Mouse (Mus musculus): ENCODE data around the gene 2410004B18Rik. TPM values are rescaled to one million over a fixed set of nuclear protein-coding genes. Genes with fewer than 3 reads are reported as not detected.

2410004B18Rik gene
- polyA plus RNA-seq, 1 experiment from 2014 or later, result 47.1 TPM

DNA sequence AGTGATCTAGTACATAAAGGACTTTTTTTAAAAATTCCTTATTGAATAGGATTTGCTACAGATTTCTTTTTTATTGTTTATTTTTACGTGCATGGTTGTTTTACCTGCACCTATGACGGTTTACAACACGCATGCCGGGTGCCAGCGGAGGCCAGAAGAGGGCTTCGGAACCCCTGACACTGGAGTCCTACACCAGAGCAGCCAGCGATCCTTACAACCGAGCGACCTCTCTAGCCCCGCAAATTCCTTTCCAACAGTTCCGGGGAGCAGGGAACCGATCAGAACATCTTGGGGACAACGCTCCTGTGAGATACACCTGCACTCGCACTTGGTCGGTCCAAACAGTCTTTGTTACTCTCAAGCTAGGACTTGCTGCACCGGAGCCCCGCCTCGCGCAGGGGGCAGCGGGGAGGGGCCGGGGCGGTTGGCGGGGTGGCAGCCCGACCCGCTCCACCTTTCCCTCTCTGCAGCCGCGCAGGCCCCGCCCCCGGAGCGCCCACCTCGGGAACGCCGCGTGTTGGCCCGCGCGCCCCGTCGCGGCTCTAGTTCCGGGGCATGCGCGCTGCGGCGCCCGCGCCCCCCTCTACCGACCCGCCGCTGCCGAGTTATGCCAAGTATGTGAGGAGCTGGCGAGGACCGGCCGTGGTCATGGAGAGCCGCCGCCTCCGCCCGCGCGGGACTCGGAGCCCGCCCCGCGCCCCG, 49.6 kb downstream of the 2410004B18Rik start, which contains the start of gene Syde2:
TSS of gene Syde2 (plus strand) at position 603 of the 702 bp plus-strand sequence.
- H3K4me2 ChIP-seq, result peak within 1 kb of the TSS; percentile 74
- WGBS (ENCODE audit: insufficient replicate concordance), result under 1% methylated on average over 65 of the region's 65 CpGs

DNA sequence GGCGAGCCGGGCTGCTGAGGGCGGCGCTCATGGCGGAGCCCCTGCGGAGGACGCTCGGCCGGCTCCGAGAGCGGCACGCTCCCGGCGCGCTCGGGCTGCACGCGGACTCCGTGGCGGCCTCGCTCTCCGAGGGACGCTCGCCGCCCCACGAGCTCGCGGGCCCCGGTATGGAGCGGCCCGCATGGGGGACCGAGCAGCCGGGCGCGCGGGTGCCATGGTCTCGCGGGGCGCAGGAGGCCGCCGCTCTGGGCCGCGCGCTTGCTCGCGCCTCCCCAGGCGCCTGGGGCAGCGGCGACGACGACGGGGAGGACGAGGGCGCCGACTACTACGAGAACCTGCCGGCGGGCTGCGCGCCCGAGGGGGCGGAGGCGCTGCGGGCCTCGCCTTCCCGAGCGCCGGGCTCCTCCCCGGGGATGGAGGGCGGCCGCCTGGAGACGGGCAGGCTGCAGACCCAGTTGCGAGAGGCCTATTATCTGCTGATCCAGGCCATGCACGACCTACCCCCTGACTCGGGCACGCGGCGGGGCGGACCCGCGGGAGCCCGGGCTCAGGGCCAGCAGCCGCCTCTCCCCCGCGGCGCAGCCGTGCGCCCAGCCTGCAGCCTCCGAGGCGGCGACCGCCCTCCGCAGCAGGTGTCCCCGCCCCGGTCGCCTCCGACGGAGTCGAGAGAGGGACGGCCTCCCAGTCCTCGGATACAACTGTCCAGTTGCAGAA, 50.3 kb downstream of the 2410004B18Rik start:
- no peaks in the 10 kb centered on the region for H3K9me3 ChIP-seq (replicated peaks; ENCODE audit: control insufficient read depth, low read length)
- H3K36me3 ChIP-seq (ENCODE audit: control insufficient read depth, insufficient read depth, low read length), result peaks cover 3% of the 10 kb centered on the region; the same call in 1 of the 2 replicates
- H3K4me2 ChIP-seq, result peak overlapping the region; percentile 74
- peak; percentile 82 for ATAC-seq (replicated peaks; ENCODE audit: insufficient number of reproducible peaks, low FRiP score, low TSS enrichment)
- peak overlapping the region; percentile 99 for H3K27ac ChIP-seq (ENCODE audit: low read depth, low read length)
- no peaks in the 10 kb centered on the region for H3K27me3 ChIP-seq (ENCODE audit: control insufficient read depth, insufficient read depth, low read length)
- peak overlapping the region; percentile 72 for H3K4me3 ChIP-seq (ENCODE audit: low read depth, low read length)
- H3K9ac ChIP-seq (ENCODE audit: low read depth, low read length), result peak overlapping the region; percentile 96
- under 1% methylated on average over 92 of the region's 101 CpGs for WGBS (ENCODE audit: insufficient replicate concordance)
- H3K4me1 ChIP-seq (ENCODE audit: control insufficient read depth, insufficient read depth, low read length), result peaks cover 17% of the 10 kb centered on the region

More for the DNA sequence above, 49.6 kb downstream of the 2410004B18Rik start, which contains the start of gene Syde2:
- H3K4me1 ChIP-seq (ENCODE audit: control insufficient read depth, insufficient read depth, low read length), result peaks cover 13% of the 10 kb centered on the region
- peak; percentile 81 for ATAC-seq (replicated peaks; ENCODE audit: insufficient number of reproducible peaks, low FRiP score, low TSS enrichment)
- peak within 1 kb of the TSS; percentile 99 for H3K27ac ChIP-seq (ENCODE audit: low read depth, low read length)
- no peaks in the 10 kb centered on the region for H3K27me3 ChIP-seq (ENCODE audit: control insufficient read depth, insufficient read depth, low read length)
- H3K4me3 ChIP-seq (ENCODE audit: low read depth, low read length), result peak within 1 kb of the TSS; percentile 72
- peaks cover 3% of the 10 kb centered on the region; the same call in 1 of the 2 replicates for H3K36me3 ChIP-seq (ENCODE audit: control insufficient read depth, insufficient read depth, low read length)
- H3K9me3 ChIP-seq (replicated peaks; ENCODE audit: control insufficient read depth, low read length), result no peaks in the 10 kb centered on the region
- H3K9ac ChIP-seq (ENCODE audit: low read depth, low read length), result peak within 1 kb of the TSS; percentile 96

DNA sequence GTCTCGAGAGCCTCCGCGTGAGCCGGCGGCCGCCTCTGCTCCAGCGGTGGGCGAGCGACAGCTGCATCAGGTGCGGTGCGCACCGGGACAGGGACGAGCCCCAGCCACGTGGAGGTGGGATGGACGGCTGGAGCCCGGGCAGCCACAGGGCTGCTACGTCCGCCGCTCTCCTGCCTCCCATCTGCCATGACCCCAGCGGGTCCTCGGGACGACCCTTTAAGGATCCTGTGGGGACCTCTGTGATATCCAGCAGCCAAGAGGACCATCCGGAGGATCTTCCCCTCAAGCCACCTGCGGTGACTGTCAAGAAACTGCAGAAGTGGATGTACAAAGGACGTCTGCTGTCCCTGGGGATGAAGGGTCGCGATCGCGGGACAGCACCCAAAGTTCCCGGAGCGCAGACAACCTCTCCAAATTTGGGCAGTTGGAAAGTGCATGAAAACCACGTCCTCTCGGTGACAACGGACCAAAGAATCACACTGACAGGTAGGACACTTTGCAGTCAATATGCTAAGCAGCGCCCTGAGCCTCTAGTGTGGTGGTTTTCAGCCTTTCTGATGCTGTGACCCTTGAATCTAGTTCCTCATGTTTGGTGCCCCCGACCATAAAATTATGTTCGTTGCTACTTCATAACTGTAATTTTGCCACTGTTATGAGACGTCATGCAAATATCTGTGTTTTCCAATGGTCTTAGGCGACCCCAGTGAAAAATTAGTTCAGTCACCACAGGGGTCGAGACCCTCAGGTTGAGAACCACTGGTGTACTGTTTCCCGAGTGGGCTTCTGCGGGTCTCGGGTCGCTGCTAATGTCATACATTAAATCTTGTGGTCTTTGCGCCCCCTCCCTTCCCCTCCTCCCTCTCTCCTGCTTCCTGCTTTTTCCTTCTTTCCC, 51.1 kb downstream of the 2410004B18Rik start:
- ATAC-seq (replicated peaks; ENCODE audit: insufficient number of reproducible peaks, low FRiP score, low TSS enrichment), result peak; percentile 46
- under 1% methylated on average over 45 of the region's 45 CpGs for WGBS (ENCODE audit: insufficient replicate concordance)
- Histone ChIP-seq H3K27ac (ENCODE audit: low read depth, low read length) (peak overlapping the region; percentile 99), H3K4me1 (ENCODE audit: control insufficient read depth, insufficient read depth, low read length) (peaks cover 17% of the 10 kb centered on the region), H3K9me3 (replicated peaks; ENCODE audit: control insufficient read depth, low read length) (no peaks in the 10 kb centered on the region), H3K27me3 (ENCODE audit: control insufficient read depth, insufficient read depth, low read length) (no peaks in the 10 kb centered on the region), H3K4me3 (ENCODE audit: low read depth, low read length) (peak overlapping the region; percentile 72), H3K36me3 (ENCODE audit: control insufficient read depth, insufficient read depth, low read length) (peaks cover 4% of the 10 kb centered on the region; the same call in 1 of the 2 replicates), H3K9ac (ENCODE audit: low read depth, low read length) (peak overlapping the region; percentile 96), H3K4me2 (peak overlapping the region; percentile 74)

DNA sequence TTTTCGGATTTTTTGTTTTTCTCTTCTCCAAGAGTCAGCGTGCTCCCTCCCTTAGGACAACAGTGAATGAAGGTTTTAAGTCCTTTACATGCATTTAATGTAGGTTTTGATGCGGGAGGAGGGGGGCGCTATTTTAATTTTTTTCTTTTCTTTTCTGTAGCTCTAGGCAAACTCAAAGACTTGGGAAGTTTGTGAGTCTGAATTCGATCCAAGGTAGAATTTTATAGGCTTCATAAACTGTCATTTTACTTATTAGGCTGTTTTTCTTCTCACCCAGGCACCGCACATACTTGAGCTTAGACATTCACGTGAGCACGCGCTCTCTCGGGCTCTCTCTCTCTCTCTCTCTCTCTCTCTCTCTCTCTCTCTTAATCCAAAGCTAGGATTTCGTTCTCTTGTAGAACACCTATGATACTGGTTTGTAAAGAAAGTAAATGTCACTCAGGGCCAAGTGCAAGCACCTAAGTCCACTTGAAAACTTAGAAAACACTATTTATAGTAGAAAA, 51.8 kb downstream of the 2410004B18Rik start:
- H3K4me3 ChIP-seq (ENCODE audit: low read depth, low read length), result peak overlapping the region; percentile 72
- WGBS (ENCODE audit: insufficient replicate concordance), result 3% methylated on average over 11 of the region's 11 CpGs
- ATAC-seq (replicated peaks; ENCODE audit: insufficient number of reproducible peaks, low FRiP score, low TSS enrichment), result no peak
- H3K27me3 ChIP-seq (ENCODE audit: control insufficient read depth, insufficient read depth, low read length), result no peaks in the 10 kb centered on the region
- peak overlapping the region; percentile 96 for H3K9ac ChIP-seq (ENCODE audit: low read depth, low read length)
- H3K36me3 ChIP-seq (ENCODE audit: control insufficient read depth, insufficient read depth, low read length), result peaks cover 4% of the 10 kb centered on the region; the same call in 1 of the 2 replicates
- H3K4me2 ChIP-seq, result peak overlapping the region; percentile 74
- peaks cover 17% of the 10 kb centered on the region for H3K4me1 ChIP-seq (ENCODE audit: control insufficient read depth, insufficient read depth, low read length)
- no peaks in the 10 kb centered on the region for H3K9me3 ChIP-seq (replicated peaks; ENCODE audit: control insufficient read depth, low read length)
- H3K27ac ChIP-seq (ENCODE audit: low read depth, low read length), result no peak overlapping the region; the same call in 1 of the 2 replicates

DNA sequence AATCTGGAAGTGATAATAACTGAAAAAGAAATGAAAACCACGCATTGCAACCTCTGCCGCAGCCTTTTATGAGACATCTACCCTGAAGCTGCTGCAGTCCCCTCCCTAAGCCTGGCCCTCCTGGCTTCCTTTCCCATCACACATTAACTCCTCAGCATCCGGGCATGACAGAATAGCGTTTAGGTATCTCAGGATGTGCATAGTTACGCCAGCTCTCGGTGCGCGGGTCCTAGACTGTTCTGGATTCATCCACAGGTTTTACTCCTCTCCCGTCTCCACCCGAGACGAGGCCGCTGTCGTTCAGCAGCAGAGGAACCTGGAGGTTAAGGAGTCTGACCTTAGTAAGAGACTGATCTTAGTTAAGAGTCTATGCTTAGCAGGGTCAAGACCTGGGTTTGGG, 53.3 kb downstream of the 2410004B18Rik start:
- H3K9me3 ChIP-seq (replicated peaks; ENCODE audit: control insufficient read depth, low read length), result no peaks in the 10 kb centered on the region
- no peaks in the 10 kb centered on the region for H3K27me3 ChIP-seq (ENCODE audit: control insufficient read depth, insufficient read depth, low read length)
- WGBS (ENCODE audit: insufficient replicate concordance), result 63% methylated on average over 13 of the region's 13 CpGs
- H3K4me1 ChIP-seq (ENCODE audit: control insufficient read depth, insufficient read depth, low read length), result peaks cover 17% of the 10 kb centered on the region
- H3K27ac ChIP-seq (ENCODE audit: low read depth, low read length), result no peak overlapping the region
- H3K4me3 ChIP-seq (ENCODE audit: low read depth, low read length), result peak overlapping the region; percentile 28
- H3K4me2 ChIP-seq, result peak overlapping the region; percentile 57
- no peak for ATAC-seq (replicated peaks; ENCODE audit: insufficient number of reproducible peaks, low FRiP score, low TSS enrichment)
- H3K36me3 ChIP-seq (ENCODE audit: control insufficient read depth, insufficient read depth, low read length), result peaks cover 4% of the 10 kb centered on the region; the same call in 1 of the 2 replicates
- H3K9ac ChIP-seq (ENCODE audit: low read depth, low read length), result no peak overlapping the region

DNA sequence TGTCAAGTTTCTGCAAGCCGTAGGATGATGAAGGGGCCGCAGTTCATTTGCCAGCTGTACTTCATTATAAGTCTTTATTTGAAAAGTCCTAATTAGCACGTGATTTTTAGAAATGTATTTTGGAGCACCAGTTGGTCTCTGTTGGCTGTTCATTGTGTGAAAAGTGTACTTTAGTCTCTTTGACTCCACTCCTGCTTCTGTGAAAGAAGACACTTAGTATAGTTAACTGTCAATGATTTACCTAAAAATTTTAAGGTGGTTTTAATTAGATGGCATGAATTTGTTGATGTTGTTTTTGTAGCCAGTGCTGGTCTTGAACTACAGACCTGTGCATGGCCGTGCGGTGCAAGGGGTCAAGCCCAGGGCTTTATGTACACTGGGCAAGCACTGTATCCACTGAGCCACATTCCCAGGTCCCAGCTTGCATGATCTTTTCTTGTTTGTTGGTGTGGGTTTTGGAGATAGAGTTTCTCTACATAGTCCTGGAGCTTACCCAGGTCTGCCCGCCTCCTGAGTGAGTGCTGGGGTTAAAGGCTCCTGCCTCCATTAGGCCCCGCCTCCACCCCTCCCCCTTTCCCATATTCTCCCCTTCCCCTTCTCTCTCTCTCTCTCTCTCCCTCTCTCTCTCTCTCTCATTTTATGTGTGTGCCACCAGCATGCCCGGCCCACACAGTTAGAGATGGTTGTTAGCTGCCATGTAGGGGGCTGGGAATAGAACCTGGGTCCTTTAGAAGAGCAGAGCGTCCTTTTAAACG, 54.3 kb downstream of the 2410004B18Rik start:
- Histone ChIP-seq H3K9ac (ENCODE audit: low read depth, low read length) (no peak overlapping the region), H3K4me1 (ENCODE audit: control insufficient read depth, insufficient read depth, low read length) (peaks cover 12% of the 10 kb centered on the region), H3K36me3 (ENCODE audit: control insufficient read depth, insufficient read depth, low read length) (peaks cover 4% of the 10 kb centered on the region; the same call in 1 of the 2 replicates), H3K4me3 (ENCODE audit: low read depth, low read length) (no peak overlapping the region), H3K27ac (ENCODE audit: low read depth, low read length) (no peak overlapping the region), H3K9me3 (replicated peaks; ENCODE audit: control insufficient read depth, low read length) (no peaks in the 10 kb centered on the region), H3K27me3 (ENCODE audit: control insufficient read depth, insufficient read depth, low read length) (no peaks in the 10 kb centered on the region), H3K4me2 (peak overlapping the region; percentile 22; the same call in 1 of the 2 replicates)
- no peak for ATAC-seq (replicated peaks; ENCODE audit: insufficient number of reproducible peaks, low FRiP score, low TSS enrichment)
- WGBS (ENCODE audit: insufficient replicate concordance), result 82% methylated on average over 10 of the region's 10 CpGs

DNA sequence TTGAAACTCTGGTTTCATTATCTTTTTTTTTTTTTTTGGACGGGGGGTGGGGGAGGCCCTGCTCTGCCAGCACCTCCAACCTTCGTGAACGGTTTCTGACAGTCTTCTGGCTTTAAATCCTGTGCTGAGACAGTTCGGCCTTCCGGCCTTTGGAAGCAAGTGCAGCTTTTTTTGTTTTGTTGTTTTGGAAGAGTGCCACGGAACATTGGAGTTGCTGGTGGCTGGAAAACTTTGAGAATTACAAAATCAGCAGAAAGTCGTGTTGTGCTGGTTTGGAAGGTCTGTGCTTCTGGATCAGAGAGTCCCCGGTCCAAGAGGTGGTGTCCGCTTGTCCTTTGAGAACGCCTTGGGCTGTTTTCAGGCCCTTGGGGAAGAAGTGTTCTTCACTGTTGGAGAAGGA, 55.0 kb downstream of the 2410004B18Rik start:
- Histone ChIP-seq H3K4me1 (ENCODE audit: control insufficient read depth, insufficient read depth, low read length) (peaks cover 12% of the 10 kb centered on the region), H3K27me3 (ENCODE audit: control insufficient read depth, insufficient read depth, low read length) (no peaks in the 10 kb centered on the region), H3K4me2 (no peak overlapping the region), H3K4me3 (ENCODE audit: low read depth, low read length) (no peak overlapping the region), H3K36me3 (ENCODE audit: control insufficient read depth, insufficient read depth, low read length) (peaks cover 4% of the 10 kb centered on the region; the same call in 1 of the 2 replicates), H3K27ac (ENCODE audit: low read depth, low read length) (no peak overlapping the region; the same call in 1 of the 2 replicates), H3K9me3 (replicated peaks; ENCODE audit: control insufficient read depth, low read length) (no peaks in the 10 kb centered on the region), H3K9ac (ENCODE audit: low read depth, low read length) (no peak overlapping the region)
- ATAC-seq (replicated peaks; ENCODE audit: insufficient number of reproducible peaks, low FRiP score, low TSS enrichment), result no peak
- 70% methylated on average over 10 of the region's 10 CpGs for WGBS (ENCODE audit: insufficient replicate concordance)

Measured in heart, embryonic 11.5 days (tissue).